Mouse (Mus musculus): Measurements from ENCODE around the gene Rab10. TPM values are rescaled to one million over a fixed set of nuclear protein-coding genes. Genes with fewer than 3 reads are reported as not detected.

The Rab10 gene
- polyA plus RNA-seq, 1 experiment from 2014 or later = 81.3 TPM

DNA sequence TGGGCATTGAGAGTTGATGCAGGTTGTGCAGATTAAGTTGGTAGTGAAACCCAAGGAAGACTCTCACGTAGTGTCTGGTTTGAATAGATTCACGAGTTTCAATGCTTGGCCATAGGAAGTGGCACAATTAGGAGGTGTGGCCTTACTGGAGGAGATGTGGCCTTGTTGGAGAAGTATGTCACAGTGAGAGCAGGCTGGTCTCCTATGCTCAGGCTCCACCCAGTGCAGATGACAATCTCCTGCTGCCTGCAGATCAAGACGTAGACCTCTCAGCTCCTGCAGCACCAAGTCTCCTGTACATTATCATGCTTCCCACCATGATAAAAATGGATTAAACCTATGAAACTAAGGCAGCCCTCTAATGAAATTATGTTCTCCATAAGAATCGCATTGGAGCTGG lies 18.7 kb downstream of the Rab10 start:
- no peak for ATAC-seq (ENCODE audit: borderline replicate concordance, extremely low read depth, low FRiP score, low TSS enrichment)
- no peaks in the 10 kb centered on the region for H3K4me1 ChIP-seq
- H3K9ac ChIP-seq = no peak overlapping the region
- H3K4me3 ChIP-seq = no peak overlapping the region
- no peak overlapping the region for H3K27ac ChIP-seq
- 88% methylated on average over 4 of the region's 4 CpGs for WGBS
- H3K27me3 ChIP-seq = no peaks in the 10 kb centered on the region
- peaks cover 4% of the 10 kb centered on the region; the same call in 1 of the 2 replicates for H3K36me3 ChIP-seq
- no peaks in the 10 kb centered on the region for H3K9me3 ChIP-seq
- H3K4me2 ChIP-seq = no peak overlapping the region

DNA sequence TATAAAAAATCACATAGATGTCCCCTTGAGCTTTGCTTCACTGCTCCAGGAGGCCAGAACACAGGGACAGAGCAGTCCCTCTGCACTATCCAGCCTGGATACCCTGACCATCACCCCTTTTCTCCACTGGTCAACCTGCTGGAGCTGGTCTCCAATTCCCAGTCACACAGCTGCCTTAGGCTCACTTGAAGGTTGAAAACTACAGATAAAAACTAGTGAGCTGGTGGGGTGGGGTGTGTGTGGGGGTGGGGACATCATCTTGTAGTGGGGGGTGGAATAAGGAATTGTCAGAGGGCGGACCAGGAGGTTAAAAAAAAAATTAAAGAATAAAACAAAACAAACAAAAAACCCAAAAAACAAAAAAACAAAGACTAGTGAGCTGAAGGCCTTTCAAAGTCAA lies 21.3 kb downstream of the Rab10 start:
- ATAC-seq (ENCODE audit: borderline replicate concordance, extremely low read depth, low FRiP score, low TSS enrichment) = no peak
- no peak overlapping the region for H3K27ac ChIP-seq
- H3K4me3 ChIP-seq = no peak overlapping the region
- H3K9ac ChIP-seq = no peak overlapping the region
- WGBS = 96% methylated on average over 1 of the region's 1 CpGs
- H3K4me1 ChIP-seq = no peaks in the 10 kb centered on the region
- H3K4me2 ChIP-seq = no peak overlapping the region
- H3K9me3 ChIP-seq = no peaks in the 10 kb centered on the region
- H3K36me3 ChIP-seq = peaks cover 4% of the 10 kb centered on the region; the same call in 1 of the 2 replicates
- no peaks in the 10 kb centered on the region for H3K27me3 ChIP-seq

DNA sequence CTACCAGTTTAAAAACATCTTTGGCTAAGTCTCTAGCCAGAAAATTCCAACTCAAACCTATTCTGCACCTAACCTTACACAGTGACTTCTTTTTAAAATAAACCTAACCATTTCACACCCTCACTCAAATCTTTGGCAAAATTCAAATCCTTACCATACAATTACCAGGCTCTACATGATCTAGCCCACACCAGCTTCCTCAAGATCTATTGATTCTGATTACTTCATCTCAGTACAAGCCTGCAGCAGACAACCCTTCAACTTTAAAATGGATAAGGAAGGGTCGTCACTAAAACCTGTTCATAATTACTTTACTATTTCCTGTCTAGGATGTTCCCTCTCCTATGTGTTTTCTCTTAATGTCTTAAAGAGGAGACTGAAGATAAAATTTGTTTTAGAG lies 23.9 kb downstream of the Rab10 start:
- 42% methylated on average over 1 of the region's 1 CpGs for WGBS

DNA sequence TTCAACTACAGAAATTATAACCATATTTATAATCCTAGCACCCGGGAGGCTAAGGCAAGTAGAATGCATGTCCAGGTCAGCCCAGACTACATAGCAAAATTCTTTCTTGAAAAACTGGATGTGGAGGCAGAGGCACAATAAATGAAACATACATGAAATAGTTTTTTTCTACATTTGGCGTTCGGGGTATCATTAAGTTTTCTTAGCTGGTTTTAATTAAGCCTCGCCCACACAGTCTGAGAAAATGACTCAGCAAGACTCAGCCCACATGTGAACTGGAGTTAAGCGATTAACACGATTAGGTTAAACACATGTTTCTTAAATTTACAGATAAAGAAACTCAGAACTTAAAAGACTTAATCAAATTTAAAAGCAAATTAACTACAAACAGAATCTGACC lies 24.4 kb downstream of the Rab10 start:
- Histone ChIP-seq H3K9me3 (no peaks in the 10 kb centered on the region), H3K4me3 (no peak overlapping the region), H3K36me3 (no peaks in the 10 kb centered on the region), H3K9ac (no peak overlapping the region), H3K4me2 (no peak overlapping the region), H3K27me3 (no peaks in the 10 kb centered on the region), H3K4me1 (no peaks in the 10 kb centered on the region), H3K27ac (no peak overlapping the region)
- 89% methylated on average over 6 of the region's 6 CpGs for WGBS
- no peak for ATAC-seq (ENCODE audit: borderline replicate concordance, extremely low read depth, low FRiP score, low TSS enrichment)

More for the DNA sequence above, 23.9 kb downstream of the Rab10 start:
- Histone ChIP-seq H3K4me2 (no peak overlapping the region), H3K27ac (no peak overlapping the region), H3K27me3 (no peaks in the 10 kb centered on the region), H3K4me3 (no peak overlapping the region), H3K9ac (no peak overlapping the region), H3K4me1 (no peaks in the 10 kb centered on the region), H3K36me3 (peaks cover 1% of the 10 kb centered on the region; the same call in 1 of the 2 replicates), H3K9me3 (no peaks in the 10 kb centered on the region)
- no peak for ATAC-seq (ENCODE audit: borderline replicate concordance, extremely low read depth, low FRiP score, low TSS enrichment)

DNA sequence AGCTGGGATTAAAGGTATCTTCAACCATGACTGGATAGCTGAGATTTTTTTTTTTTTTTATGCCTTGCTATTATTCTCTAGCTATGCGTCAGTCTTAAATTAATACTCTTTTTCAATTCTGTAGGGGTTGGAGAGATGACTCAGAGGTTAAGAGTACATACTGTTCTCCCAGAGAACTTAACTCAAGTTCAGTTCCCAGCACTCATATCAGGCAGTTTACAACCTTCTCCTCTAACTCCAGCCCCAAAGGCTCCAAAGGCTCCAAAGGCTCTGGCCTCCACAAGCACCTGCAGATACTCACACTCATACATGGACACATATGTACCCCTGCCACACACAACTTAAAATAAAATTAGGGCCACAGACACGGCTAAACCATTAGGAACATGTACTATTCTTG lies 25.3 kb downstream of the Rab10 start:
- H3K4me2 ChIP-seq = no peak overlapping the region
- H3K9me3 ChIP-seq = no peaks in the 10 kb centered on the region
- no peak overlapping the region for H3K27ac ChIP-seq
- H3K27me3 ChIP-seq = no peaks in the 10 kb centered on the region
- no peak overlapping the region for H3K4me3 ChIP-seq
- WGBS = 88% methylated on average over 2 of the region's 2 CpGs
- no peak for ATAC-seq (ENCODE audit: borderline replicate concordance, extremely low read depth, low FRiP score, low TSS enrichment)
- H3K36me3 ChIP-seq = no peaks in the 10 kb centered on the region
- H3K9ac ChIP-seq = no peak overlapping the region
- no peaks in the 10 kb centered on the region for H3K4me1 ChIP-seq

DNA sequence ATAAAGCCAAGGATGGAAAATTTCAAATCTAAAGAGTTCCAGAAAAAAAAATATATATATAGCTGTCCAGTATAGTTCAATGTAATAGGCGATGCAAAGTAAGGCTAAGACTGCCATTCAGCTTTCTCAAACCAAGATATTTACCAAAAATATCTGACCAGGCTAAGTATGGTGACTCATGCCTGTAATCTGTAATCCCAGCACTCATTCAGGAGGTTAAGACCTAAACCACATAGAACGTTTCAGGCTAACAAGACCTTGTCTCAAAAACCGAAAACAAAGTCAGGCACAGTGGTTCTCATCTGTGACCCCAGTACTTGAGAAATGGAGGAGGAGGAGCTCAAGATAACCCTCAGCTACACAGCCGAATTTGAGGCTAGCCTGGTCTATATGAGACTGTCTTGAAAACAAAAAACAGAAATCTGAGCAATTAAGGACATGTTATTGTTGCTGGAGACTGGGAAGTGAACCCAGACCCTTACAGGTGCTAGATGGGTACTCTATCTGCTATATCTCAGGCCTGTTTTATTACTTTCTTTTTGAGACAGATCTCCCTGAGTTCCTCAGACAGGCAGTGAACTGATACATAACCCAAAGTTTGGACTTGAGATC lies 25.8 kb downstream of the Rab10 start:
- Histone ChIP-seq H3K4me2 (no peak overlapping the region), H3K4me3 (no peak overlapping the region), H3K4me1 (no peaks in the 10 kb centered on the region), H3K36me3 (no peaks in the 10 kb centered on the region), H3K9me3 (no peaks in the 10 kb centered on the region), H3K27ac (no peak overlapping the region), H3K27me3 (no peaks in the 10 kb centered on the region), H3K9ac (no peak overlapping the region)
- ATAC-seq (ENCODE audit: borderline replicate concordance, extremely low read depth, low FRiP score, low TSS enrichment) = no peak
- WGBS = 67% methylated on average over 4 of the region's 4 CpGs

DNA sequence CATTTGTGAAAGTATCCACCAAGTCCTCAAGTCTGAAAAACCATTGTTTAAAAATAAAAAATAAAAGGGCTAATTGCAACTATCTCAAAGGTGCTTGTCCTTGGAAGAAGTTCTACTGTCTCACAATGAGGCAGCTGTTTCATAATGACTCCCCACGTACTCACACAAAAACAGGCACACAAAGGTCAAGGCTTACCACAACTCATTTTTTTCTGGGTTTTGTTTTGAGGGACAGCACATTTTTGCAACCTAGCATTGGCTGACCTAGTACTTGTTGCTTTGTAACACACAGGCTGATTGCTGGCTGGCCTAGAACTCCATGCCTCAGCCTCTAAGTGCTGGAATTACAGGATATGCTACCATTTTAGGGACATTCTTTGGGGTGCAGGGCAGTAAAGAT lies 26.8 kb downstream of the Rab10 start:
- no peaks in the 10 kb centered on the region for H3K36me3 ChIP-seq
- H3K4me1 ChIP-seq = no peaks in the 10 kb centered on the region
- WGBS = 49% methylated on average over 1 of the region's 1 CpGs

DNA sequence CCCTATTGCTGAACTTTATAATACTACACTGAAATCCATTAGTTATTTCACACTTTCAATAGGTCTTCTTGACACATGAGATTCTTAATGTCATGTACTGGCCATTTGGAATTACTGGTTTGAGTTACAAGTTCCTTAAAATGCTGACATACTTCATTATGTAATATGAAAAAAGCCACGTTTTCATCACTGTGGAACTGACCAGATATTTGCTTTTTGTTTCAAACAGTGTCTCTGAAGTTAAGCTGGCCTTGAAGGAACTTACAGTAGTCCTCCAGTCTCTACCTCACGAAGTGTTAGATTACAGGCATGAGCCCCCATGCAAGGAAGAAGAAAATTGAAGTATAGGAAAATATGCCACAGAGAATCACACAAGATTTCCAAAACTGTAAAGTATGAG lies 27.2 kb downstream of the Rab10 start:
- WGBS = 69% methylated on average over 2 of the region's 2 CpGs
- H3K4me3 ChIP-seq = no peak overlapping the region
- H3K4me2 ChIP-seq = no peak overlapping the region
- H3K9ac ChIP-seq = no peak overlapping the region
- no peak overlapping the region for H3K27ac ChIP-seq
- no peak for ATAC-seq (ENCODE audit: borderline replicate concordance, extremely low read depth, low FRiP score, low TSS enrichment)
- no peaks in the 10 kb centered on the region for H3K9me3 ChIP-seq
- H3K27me3 ChIP-seq = no peaks in the 10 kb centered on the region
- H3K4me1 ChIP-seq = no peaks in the 10 kb centered on the region
- H3K36me3 ChIP-seq = no peaks in the 10 kb centered on the region

More for the DNA sequence above, 26.8 kb downstream of the Rab10 start:
- no peaks in the 10 kb centered on the region for H3K27me3 ChIP-seq
- no peaks in the 10 kb centered on the region for H3K9me3 ChIP-seq
- H3K9ac ChIP-seq = no peak overlapping the region
- no peak overlapping the region for H3K4me3 ChIP-seq
- no peak overlapping the region for H3K4me2 ChIP-seq
- H3K27ac ChIP-seq = no peak overlapping the region
- no peak for ATAC-seq (ENCODE audit: borderline replicate concordance, extremely low read depth, low FRiP score, low TSS enrichment)

DNA sequence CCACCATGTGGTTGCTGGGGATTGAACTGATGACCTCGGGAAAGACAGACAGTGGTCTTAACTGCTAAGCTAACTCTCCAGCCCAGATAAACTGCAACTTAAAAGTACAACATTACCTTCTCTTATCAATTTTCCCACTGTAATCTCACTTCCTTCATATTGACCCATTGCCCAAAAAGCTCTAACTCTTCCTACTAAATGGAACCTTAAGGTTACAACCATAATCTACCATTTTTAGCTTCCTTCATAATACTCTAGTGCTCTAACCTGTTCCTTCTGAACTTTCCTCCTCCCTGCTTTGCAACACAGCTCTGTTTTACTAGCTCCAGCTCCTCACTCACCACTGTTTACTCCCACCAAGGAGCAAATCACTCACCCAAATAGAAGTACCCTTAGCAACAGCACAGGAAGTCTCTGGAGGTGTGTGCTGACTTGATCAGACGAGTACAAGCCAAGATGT lies 30.9 kb downstream of the Rab10 start:
- H3K4me2 ChIP-seq = no peak overlapping the region
- H3K27ac ChIP-seq = no peak overlapping the region
- H3K4me3 ChIP-seq = no peak overlapping the region
- H3K9me3 ChIP-seq = no peaks in the 10 kb centered on the region
- no peak overlapping the region for H3K9ac ChIP-seq
- ATAC-seq (ENCODE audit: borderline replicate concordance, extremely low read depth, low FRiP score, low TSS enrichment) = no peak
- no peaks in the 10 kb centered on the region for H3K4me1 ChIP-seq
- H3K27me3 ChIP-seq = no peaks in the 10 kb centered on the region
- WGBS = 59% methylated on average over 2 of the region's 2 CpGs
- no peaks in the 10 kb centered on the region for H3K36me3 ChIP-seq

DNA sequence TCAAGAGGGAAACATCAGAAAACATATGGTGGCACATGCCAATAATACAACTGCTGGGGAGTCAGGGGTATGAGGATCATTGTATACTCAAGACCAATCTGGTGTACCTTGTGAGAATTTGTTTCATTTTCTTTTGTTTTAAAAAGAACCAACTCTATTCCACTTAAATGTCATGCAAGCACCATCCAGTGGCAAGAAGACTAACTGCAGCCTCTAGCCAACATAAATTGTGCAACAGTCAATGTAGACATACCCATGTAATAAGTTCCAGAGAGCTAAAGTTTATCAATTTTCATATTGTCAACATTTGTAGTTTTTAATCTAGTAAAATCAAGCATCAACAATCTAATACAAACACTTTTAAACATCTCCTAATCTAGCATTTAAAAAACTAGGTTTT lies 39.0 kb downstream of the Rab10 start:
- no peak overlapping the region for H3K4me2 ChIP-seq
- H3K27me3 ChIP-seq = no peaks in the 10 kb centered on the region
- no peak overlapping the region for H3K27ac ChIP-seq
- H3K9ac ChIP-seq = no peak overlapping the region
- no peak overlapping the region for H3K4me3 ChIP-seq
- no peak for ATAC-seq (ENCODE audit: borderline replicate concordance, extremely low read depth, low FRiP score, low TSS enrichment)
- H3K36me3 ChIP-seq = no peaks in the 10 kb centered on the region
- H3K4me1 ChIP-seq = no peaks in the 10 kb centered on the region
- no peaks in the 10 kb centered on the region for H3K9me3 ChIP-seq

DNA sequence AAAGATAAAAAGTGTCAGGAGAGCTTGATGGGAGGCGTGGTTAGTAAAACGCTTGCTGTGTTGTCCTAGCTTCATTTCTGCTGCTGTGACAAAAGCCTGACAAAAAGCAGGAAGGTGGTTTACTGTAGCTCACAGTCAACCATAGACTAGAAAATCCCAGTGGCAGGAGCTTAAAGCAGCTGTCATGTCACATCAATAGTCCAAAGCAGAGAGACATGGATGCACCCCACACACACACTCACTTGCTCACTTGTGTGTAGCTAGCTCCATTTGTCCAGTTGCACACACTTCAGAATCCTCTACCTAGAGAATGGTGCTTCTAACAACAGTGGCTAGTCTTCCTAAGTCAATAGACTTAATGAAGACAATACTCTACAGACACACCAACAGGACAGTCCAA lies 42.4 kb downstream of the Rab10 start:
- no peak overlapping the region for H3K4me2 ChIP-seq
- no peak overlapping the region for H3K4me3 ChIP-seq
- H3K27me3 ChIP-seq = no peaks in the 10 kb centered on the region
- ATAC-seq (ENCODE audit: borderline replicate concordance, extremely low read depth, low FRiP score, low TSS enrichment) = no peak
- no peaks in the 10 kb centered on the region for H3K4me1 ChIP-seq
- H3K9me3 ChIP-seq = no peaks in the 10 kb centered on the region
- no peak overlapping the region for H3K9ac ChIP-seq
- no peak overlapping the region for H3K27ac ChIP-seq
- 91% methylated on average over 2 of the region's 2 CpGs for WGBS
- H3K36me3 ChIP-seq = no peaks in the 10 kb centered on the region

DNA sequence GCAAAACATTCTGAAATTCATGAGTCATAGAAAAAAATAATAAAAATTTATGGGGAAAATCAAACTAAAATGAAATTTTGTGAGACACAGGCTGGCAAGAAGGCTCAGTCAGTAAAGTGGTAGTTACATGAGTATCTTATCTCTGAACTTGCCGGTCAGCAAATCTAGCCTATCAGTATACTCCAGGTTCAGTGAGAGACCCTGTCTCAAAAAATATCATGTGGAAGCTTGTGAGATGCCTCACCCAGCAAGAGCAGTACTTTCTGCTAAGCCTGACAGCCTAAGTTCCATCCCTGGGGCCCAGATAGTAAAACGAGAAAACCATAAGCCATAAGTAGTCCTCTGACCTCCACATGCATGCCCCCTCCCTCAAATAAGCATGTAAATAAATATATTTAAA lies 44.6 kb downstream of the Rab10 start:
- Histone ChIP-seq H3K4me3 (no peak overlapping the region), H3K9me3 (no peaks in the 10 kb centered on the region), H3K4me2 (no peak overlapping the region), H3K27ac (no peak overlapping the region), H3K36me3 (0 out of 2 replicates have a peak, but pooled peaks cover 3% of the 10 kb centered on the region), H3K27me3 (no peaks in the 10 kb centered on the region), H3K9ac (no peak overlapping the region), H3K4me1 (no peaks in the 10 kb centered on the region)
- 88% methylated on average over 2 of the region's 2 CpGs for WGBS
- ATAC-seq (ENCODE audit: borderline replicate concordance, extremely low read depth, low FRiP score, low TSS enrichment) = no peak

DNA sequence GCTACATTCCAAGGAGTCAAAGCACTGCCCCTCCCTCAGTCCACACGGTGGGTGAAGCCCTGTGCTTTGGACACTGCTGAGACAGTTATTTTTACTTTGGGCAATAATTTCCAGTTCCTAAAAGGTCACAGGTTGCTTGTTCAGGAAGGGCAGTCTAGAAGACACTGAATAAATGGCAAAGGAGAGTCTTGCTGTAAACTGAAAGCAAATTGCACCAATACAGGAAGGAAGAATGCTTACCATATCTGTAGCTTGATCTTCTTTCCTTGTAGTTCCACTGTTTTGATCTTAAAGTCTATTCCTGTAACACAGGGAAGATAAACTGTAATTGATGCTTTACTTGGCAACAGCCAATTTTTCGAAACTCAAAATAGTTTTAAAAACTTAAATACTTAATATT lies 45.3 kb downstream of the Rab10 start:
- Histone ChIP-seq H3K36me3 (0 out of 2 replicates have a peak, but pooled peaks cover 3% of the 10 kb centered on the region), H3K27ac (no peak overlapping the region), H3K27me3 (no peaks in the 10 kb centered on the region), H3K9me3 (no peaks in the 10 kb centered on the region), H3K4me3 (no peak overlapping the region), H3K9ac (no peak overlapping the region), H3K4me2 (no peak overlapping the region), H3K4me1 (no peaks in the 10 kb centered on the region)
- 57% methylated on average over 2 of the region's 2 CpGs for WGBS
- ATAC-seq (ENCODE audit: borderline replicate concordance, extremely low read depth, low FRiP score, low TSS enrichment) = no peak

All from lung, embryonic 15.5 days (tissue).